Mouse (Mus musculus): ENCODE data around the gene Ly6g6c.

DNA sequence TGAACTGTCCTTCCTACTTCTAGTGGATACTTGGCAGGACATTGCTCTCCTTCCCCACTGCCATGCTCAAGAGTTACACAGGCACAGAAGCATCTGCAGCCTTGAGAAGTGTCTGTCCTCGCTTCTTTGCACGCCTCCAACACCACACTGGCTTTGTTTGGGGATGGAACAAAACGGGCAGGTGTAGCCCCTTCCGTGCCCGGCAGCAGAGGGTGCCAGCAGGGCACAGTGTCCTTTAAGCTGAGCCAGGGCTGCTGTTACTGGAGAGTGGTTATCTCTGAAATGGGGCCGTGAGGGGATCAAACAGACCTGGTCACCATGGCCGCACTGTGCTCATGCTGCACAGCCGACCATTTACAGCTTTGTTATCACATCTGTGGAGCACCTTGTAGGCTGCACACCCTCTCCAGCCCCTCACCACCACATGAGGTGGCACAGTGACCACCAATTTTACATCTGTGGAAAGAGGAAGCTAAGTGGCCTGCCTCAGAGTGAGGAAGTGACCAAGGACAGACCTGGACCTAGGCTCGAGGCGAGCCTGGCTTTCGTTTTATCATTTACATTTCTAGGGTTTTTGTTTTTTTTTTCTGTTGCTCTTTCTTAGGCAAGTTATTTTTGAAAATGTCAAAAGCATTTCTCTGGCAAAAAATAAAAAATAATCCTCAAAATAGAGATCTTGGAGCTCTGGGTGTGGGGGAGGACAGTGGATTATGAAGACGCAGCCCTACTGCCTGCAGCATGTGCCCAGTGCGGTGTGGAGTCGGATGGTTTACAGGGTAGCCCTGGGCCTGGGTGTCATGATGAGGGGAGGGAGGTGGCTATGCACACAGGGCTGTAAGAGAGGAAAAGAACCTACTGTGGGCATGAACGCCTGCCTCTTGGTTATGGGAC is 29.5 kb downstream of the Ly6g6c start:
- TF ChIP-seq CTCF (IDR thresholded peaks at IDR 0.05; ENCODE audit: low read depth, low read length), result no peak
- no peak for TF ChIP-seq POLR2A (IDR thresholded peaks at IDR 0.05; ENCODE audit: borderline replicate concordance, low read depth, low read length)
